Mouse (Mus musculus) embryonic facial prominence, embryonic 11.5 days (tissue): ENCODE measurements around the gene Srd5a1. TPM values are rescaled to one million over a fixed set of nuclear protein-coding genes. Genes with fewer than 3 reads are reported as not detected.

Experiments
- ATAC-seq: fragments of 200-750 bp; cut with Nextera tagmentation; replicated peaks from 2 replicates; pipeline ENCODE4 v1.8.0; 2017; ENCODE audit warnings: low read depth; ENCODE audit not compliant: insufficient number of reproducible peaks, low FRiP score, low TSS enrichment
- DNase-seq: peaks from one replicate; pipeline ENCODE4 v3.0.0-alpha.2; 2015; ENCODE audit warnings: low spot score
- H3K27ac ChIP-seq: fragments of 300-500 bp; sonication (generic); replicated peaks from 2 replicates; pipeline ENCODE4 v1.5.1; 2014; ENCODE audit warnings: mild to moderate bottlenecking, low read depth, low read length, control low read depth
- H3K27me3 ChIP-seq: fragments of 300-500 bp; sonication (generic); 2 replicates; pipeline ENCODE4 v1.6.1; 2014; ENCODE audit warnings: mild to moderate bottlenecking, low read length, moderate library complexity, mixed read lengths; ENCODE audit not compliant: control insufficient read depth, insufficient read depth
- H3K36me3 ChIP-seq: fragments of 300-500 bp; sonication (generic); replicated peaks from 2 replicates; pipeline ENCODE4 v1.6.1; 2014; ENCODE audit warnings: low read depth, mild to moderate bottlenecking, low read length, moderate library complexity, mixed read lengths; ENCODE audit not compliant: control insufficient read depth, insufficient read depth
- H3K4me1 ChIP-seq: fragments of 300-500 bp; sonication (generic); 2 replicates; pipeline ENCODE4 v1.6.1; 2014; ENCODE audit warnings: low read length, mixed read lengths; ENCODE audit not compliant: control insufficient read depth, insufficient read depth
- H3K4me2 ChIP-seq: fragments of 300-500 bp; sonication (generic); 2 replicates; pipeline ENCODE4 v1.6.1; 2014; ENCODE audit warnings: low read depth, mild to moderate bottlenecking, control low read depth, low read length, moderate library complexity
- H3K4me3 ChIP-seq: fragments of 300-500 bp; sonication (generic); 2 replicates; pipeline ENCODE4 v1.5.1; 2014; ENCODE audit warnings: low read depth, low read length, control low read depth
- H3K9ac ChIP-seq: fragments of 300-500 bp; sonication (generic); replicated peaks from 2 replicates; pipeline ENCODE4 v1.6.1; 2014; ENCODE audit warnings: mild to moderate bottlenecking, control low read depth, low read length
- H3K9me3 ChIP-seq: fragments of 300-500 bp; sonication (generic); replicated peaks from 2 replicates; pipeline ENCODE4 v1.6.1; 2016; ENCODE audit warnings: mild to moderate bottlenecking, low read length, inconsistent platforms, mixed read lengths; ENCODE audit not compliant: control insufficient read depth
- WGBS: fragments of 180-500 bp; shearing (Covaris S2); extraction: QIAGEN DNeasy Blood & Tissue Kit; methylation state at CpG from one replicate; pipeline ENCODE4 v1.1.7; 2014; 5-methylcytosine and 5-hydroxymethylcytosine counted together
- polyA plus RNA-seq: library from polyadenylated mRNA; unstranded; fragments of >200 nt; fragmentation: Nextera tagmentation; extraction: Ambion mirVana; gene quantifications from 2 replicates; pipeline ENCODE4 v1.2.1, GENCODE M21; 2014

The Srd5a1 gene
- polyA plus RNA-seq, 1 experiment from 2014 or later = 20.8 TPM

DNA sequence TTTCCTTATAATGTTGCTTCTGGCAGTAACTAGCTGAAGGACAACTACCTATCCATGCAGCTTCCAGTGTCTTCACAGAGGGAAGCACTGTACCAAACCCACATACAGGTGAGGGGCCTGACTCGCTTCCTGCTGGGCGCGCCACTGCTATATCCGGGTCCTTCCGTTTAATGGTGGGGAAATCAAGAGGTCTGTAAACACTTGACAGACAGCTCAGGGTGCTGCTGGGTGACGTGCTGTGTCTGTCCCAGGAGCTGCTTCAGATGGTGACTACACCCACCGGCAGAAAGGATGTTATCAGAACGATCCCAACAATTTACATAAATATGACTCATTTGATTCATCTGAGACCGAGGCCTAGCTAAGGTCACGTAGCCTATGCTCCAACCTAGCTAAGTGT is 12.4 kb downstream of the Srd5a1 start:
- Histone ChIP-seq H3K27me3 (no peaks in the 10 kb centered on the region), H3K9ac (no peak overlapping the region), H3K27ac (no peak overlapping the region), H3K4me1 (no peaks in the 10 kb centered on the region), H3K4me3 (no peak overlapping the region), H3K9me3 (no peaks in the 10 kb centered on the region), H3K4me2 (no peak overlapping the region), H3K36me3 (no peaks in the 10 kb centered on the region)
- WGBS = 89% methylated on average over 10 of the region's 10 CpGs
- no peak for DNase-seq
- no peak for ATAC-seq

DNA sequence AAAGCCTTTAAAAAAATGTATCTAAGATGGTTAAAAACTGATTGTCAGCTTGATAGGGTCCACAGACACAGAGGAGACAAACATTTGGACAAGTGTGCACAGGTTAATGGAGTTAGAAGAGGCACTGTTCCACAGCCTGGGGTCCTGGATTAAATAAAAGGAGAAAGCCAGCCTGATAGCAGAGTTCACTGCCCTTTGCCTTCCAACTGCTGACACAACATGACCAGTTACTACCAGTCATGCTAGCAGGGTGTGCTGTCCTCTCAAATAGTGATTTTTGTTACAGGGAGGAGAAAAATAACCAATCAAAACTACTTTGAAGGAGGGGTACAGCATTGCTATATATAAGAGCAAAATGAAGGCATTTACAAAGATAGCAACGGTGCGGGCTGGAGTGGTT is 14.7 kb downstream of the Srd5a1 start:
- DNase-seq (no peak), ATAC-seq (no peak)
- H3K4me3 ChIP-seq = no peak overlapping the region
- no peaks in the 10 kb centered on the region for H3K27me3 ChIP-seq
- no peak overlapping the region for H3K9ac ChIP-seq
- no peaks in the 10 kb centered on the region for H3K36me3 ChIP-seq
- no peaks in the 10 kb centered on the region for H3K4me1 ChIP-seq
- no peak overlapping the region for H3K27ac ChIP-seq
- WGBS = 87% methylated on average over 2 of the region's 2 CpGs
- H3K9me3 ChIP-seq = no peaks in the 10 kb centered on the region
- H3K4me2 ChIP-seq = no peak overlapping the region

DNA sequence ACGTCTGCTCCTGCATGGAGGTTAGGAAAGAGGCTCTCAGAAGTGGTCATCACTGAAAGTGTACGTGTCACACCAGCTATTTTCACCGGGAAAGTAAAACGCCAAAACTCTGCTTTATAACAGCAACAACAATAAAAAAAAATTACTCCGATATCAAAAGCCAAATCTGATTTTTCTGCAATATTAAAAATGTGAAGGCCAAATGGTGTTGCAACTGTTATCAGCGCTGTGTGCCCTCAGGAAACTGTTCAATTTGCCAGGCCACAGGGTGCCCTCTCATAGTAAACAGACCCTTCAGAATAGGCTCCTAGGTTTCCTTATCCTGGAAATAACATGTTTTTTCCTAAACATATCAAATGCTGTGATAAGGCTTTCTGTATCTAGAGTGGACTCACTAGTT is 15.3 kb downstream of the Srd5a1 start:
- Histone ChIP-seq H3K4me1 (no peaks in the 10 kb centered on the region), H3K4me3 (no peak overlapping the region), H3K27ac (no peak overlapping the region), H3K36me3 (no peaks in the 10 kb centered on the region), H3K27me3 (no peaks in the 10 kb centered on the region), H3K9me3 (no peaks in the 10 kb centered on the region), H3K4me2 (no peak overlapping the region), H3K9ac (no peak overlapping the region)
- WGBS = 90% methylated on average over 6 of the region's 6 CpGs
- DNase-seq = no peak
- ATAC-seq = no peak

DNA sequence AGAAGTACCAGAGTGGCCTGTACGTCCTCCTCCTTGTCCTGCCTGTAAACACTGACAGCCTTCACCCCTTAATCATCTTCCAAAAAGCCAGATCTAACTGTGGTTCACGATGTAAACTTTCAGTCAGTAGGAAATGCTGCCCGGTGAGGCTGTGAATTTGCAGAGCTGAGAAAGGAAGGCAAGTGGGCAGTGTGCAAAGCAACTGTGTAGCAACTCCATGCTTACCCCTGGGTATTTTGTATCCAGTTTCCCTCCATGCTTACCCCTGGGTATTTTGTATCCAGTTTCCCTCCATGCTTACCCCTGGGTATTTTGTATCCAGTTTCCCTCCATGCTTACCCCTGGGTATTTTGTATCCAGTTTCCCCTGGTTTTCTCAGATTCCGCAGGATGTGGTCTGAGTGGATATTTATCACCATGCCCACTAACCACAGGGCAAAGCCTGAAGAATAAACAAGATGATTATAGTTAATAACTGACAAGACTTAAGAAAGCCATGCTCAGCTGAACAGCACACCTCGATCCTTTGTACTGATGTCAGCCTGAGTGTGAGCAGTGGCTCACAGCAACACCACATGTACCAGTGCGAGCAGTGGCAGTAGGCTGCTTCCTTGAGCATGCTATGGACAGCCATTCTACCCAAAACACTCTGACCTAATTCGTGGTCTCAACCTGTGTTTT is 16.5 kb downstream of the Srd5a1 start:
- Histone ChIP-seq H3K4me1 (no peaks in the 10 kb centered on the region), H3K36me3 (no peaks in the 10 kb centered on the region), H3K9me3 (no peaks in the 10 kb centered on the region), H3K4me3 (no peak overlapping the region), H3K9ac (no peak overlapping the region), H3K27ac (no peak overlapping the region), H3K4me2 (no peak overlapping the region), H3K27me3 (no peaks in the 10 kb centered on the region)
- DNase-seq (no peak), ATAC-seq (no peak)
- 81% methylated on average over 7 of the region's 7 CpGs for WGBS

DNA sequence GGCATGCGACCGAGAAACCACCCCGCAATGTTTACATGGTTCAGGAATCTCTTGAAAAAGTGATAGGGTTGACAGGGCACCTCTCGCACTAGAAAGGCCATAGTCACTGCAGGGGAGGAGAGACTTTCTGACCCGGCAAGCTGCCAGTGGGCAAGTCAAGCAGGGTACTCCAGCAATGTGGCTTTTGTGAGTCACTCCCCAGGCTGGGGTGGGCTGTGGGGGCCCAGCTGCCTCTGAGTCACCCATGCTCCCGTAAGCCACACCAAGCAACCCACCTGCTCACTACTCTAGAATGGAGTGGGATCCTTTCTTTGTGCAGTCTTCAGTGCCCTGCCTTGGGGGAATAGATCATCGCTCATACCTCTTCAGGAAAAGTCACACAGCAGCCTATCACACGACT is 17.8 kb downstream of the Srd5a1 start:
- no peak for DNase-seq
- H3K9ac ChIP-seq = no peak overlapping the region
- WGBS = 79% methylated on average over 8 of the region's 8 CpGs

DNA sequence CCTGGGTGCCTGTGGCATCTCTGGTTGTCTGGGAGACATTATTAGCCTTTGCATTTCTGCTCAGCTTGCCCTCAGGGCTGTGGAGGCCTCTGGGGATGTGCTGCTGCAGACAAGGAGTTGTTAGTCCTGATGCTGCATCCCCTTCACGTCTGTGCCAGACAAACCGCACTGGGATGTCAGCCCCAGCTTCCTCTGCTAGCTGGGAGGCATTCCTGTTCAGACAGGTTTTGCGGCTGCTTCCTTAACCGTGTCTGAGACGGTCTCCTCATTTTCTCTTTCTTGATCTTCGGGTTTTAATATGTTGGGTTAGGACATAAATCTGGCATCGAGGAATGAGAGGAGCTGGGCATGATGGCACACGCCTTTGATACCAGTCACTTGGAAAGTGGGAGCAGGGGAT is 19.0 kb downstream of the Srd5a1 start:
- Histone ChIP-seq H3K27ac (no peak overlapping the region), H3K4me1 (no peaks in the 10 kb centered on the region), H3K9ac (no peak overlapping the region), H3K4me3 (no peak overlapping the region), H3K9me3 (no peaks in the 10 kb centered on the region), H3K4me2 (no peak overlapping the region), H3K36me3 (no peaks in the 10 kb centered on the region), H3K27me3 (no peaks in the 10 kb centered on the region)
- 84% methylated on average over 8 of the region's 8 CpGs for WGBS
- no peak for ATAC-seq
- peak; percentile 10 for DNase-seq

More for the DNA sequence above, 17.8 kb downstream of the Srd5a1 start:
- Histone ChIP-seq H3K9me3 (no peaks in the 10 kb centered on the region), H3K27ac (no peak overlapping the region), H3K27me3 (no peaks in the 10 kb centered on the region), H3K4me3 (no peak overlapping the region), H3K36me3 (no peaks in the 10 kb centered on the region), H3K4me2 (no peak overlapping the region), H3K4me1 (no peaks in the 10 kb centered on the region)
- ATAC-seq = no peak

DNA sequence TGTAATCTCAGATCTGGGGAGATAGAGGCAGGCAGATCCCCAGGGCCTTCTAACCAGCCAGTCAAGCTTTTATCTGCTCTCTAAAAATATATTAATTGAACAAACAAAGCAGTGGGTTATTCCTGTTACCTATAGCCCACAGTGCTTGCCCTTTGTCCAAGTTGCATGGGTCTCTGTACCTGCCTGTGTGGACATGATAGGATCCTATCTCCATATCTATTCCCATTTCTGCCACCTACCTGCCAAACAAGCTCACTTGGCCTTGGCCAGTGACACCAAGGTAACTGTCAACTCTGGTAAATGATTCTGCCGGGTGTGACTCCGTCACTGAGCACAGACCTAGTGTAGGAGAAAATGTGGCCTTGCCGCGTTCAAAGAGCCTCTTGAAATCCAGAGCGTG is 19.9 kb downstream of the Srd5a1 start:
- Histone ChIP-seq H3K9ac (no peak overlapping the region), H3K9me3 (no peaks in the 10 kb centered on the region), H3K27me3 (no peaks in the 10 kb centered on the region), H3K4me1 (no peaks in the 10 kb centered on the region), H3K4me2 (no peak overlapping the region), H3K27ac (no peak overlapping the region), H3K4me3 (no peak overlapping the region), H3K36me3 (no peaks in the 10 kb centered on the region)
- ATAC-seq (no peak), DNase-seq (no peak)
- 90% methylated on average over 5 of the region's 5 CpGs for WGBS

DNA sequence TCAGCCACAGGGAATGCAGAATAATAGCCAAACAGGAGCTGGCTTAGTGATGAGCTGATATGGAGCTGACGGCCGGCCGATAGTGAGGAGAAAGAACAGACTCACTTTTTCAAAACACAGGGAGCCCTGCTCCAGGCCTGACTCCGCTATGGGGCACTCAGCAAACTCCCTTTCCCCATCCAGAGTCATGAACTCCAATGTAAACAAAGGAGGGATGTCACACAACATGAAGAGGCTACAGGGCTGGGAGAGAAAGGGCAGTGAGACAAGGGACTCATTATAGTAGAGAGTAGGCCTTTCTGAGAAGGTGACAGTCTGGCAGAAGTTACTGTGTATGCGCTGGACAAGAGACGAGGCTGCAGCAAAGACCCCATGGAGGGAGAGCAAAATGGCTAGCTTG is 23.0 kb downstream of the Srd5a1 start:
- Histone ChIP-seq H3K27ac (no peak overlapping the region), H3K4me2 (no peak overlapping the region), H3K27me3 (no peaks in the 10 kb centered on the region), H3K4me1 (no peaks in the 10 kb centered on the region), H3K9me3 (no peaks in the 10 kb centered on the region), H3K9ac (no peak overlapping the region), H3K4me3 (no peak overlapping the region), H3K36me3 (no peaks in the 10 kb centered on the region)
- WGBS = 54% methylated on average over 6 of the region's 6 CpGs
- ATAC-seq (no peak), DNase-seq (no peak)
